Mouse (Mus musculus): Measurements from ENCODE around the gene Srsf1. TPM values are rescaled to one million over a fixed set of nuclear protein-coding genes. Genes with fewer than 3 reads are reported as not detected.

Srsf1 gene
- polyA plus RNA-seq, 1 experiment from 2014 or later, result 113 TPM

GRCm38 (mm10) chr11:88098787-88099598, 51.8 kb downstream of the Srsf1 start:
- Histone ChIP-seq H3K27ac (replicated peaks) (no peak overlapping the region), H3K9me3 (replicated peaks) (no peaks in the 10 kb centered on the region), H3K4me3 (replicated peaks) (peak overlapping the region; percentile 59), H3K36me3 (replicated peaks) (no peaks in the 10 kb centered on the region), H3K4me1 (replicated peaks) (peaks cover 18% of the 10 kb centered on the region), H3K27me3 (peaks cover 89% of the 10 kb centered on the region), H3K9ac (peak overlapping the region; percentile 27; the same call in 1 of the 2 replicates), H3K4me2 (peak overlapping the region; percentile 75)
- no peak for ATAC-seq (ENCODE audit: insufficient read depth)
- WGBS (ENCODE audit: insufficient replicate concordance), result under 1% methylated on average over 94 of the region's 95 CpGs

GRCm38 (mm10) chr11:88099599-88100023, 52.4 kb downstream of the Srsf1 start:
- Histone ChIP-seq H3K27ac (replicated peaks) (no peak overlapping the region), H3K9me3 (replicated peaks) (no peaks in the 10 kb centered on the region), H3K9ac (peak overlapping the region; percentile 27; the same call in 1 of the 2 replicates), H3K36me3 (replicated peaks) (no peaks in the 10 kb centered on the region), H3K4me3 (replicated peaks) (peak overlapping the region; percentile 59), H3K4me1 (replicated peaks) (peaks cover 18% of the 10 kb centered on the region), H3K27me3 (peaks cover 89% of the 10 kb centered on the region), H3K4me2 (peak overlapping the region; percentile 75)
- under 1% methylated on average over 38 of the region's 38 CpGs for WGBS (ENCODE audit: insufficient replicate concordance)
- no peak for ATAC-seq (ENCODE audit: insufficient read depth)

GRCm38 (mm10) chr11:88100170-88100569, 53.0 kb downstream of the Srsf1 start:
- H3K9ac ChIP-seq, result no peak overlapping the region
- H3K27me3 ChIP-seq, result peaks cover 88% of the 10 kb centered on the region
- no peaks in the 10 kb centered on the region for H3K36me3 ChIP-seq (replicated peaks)
- H3K4me3 ChIP-seq (replicated peaks), result no peak overlapping the region
- H3K4me2 ChIP-seq, result no peak overlapping the region
- peaks cover 18% of the 10 kb centered on the region for H3K4me1 ChIP-seq (replicated peaks)
- H3K27ac ChIP-seq (replicated peaks), result no peak overlapping the region
- 31% methylated on average over 4 of the region's 4 CpGs for WGBS (ENCODE audit: insufficient replicate concordance)
- no peak for ATAC-seq (ENCODE audit: insufficient read depth)
- no peaks in the 10 kb centered on the region for H3K9me3 ChIP-seq (replicated peaks)

Other genes starting within 250 kb of the Srsf1 start
- 0.03 TPM in 1 of 2 replicates, not detected in the other for gene Lpo, start 219.1 kb upstream of the Srsf1 start, polyA plus RNA-seq (2015; fragmentation: Nextera tagmentation; extraction: Ambion mirVana)
- gene Mks1, start 194.2 kb upstream of the Srsf1 start, polyA plus RNA-seq (2015; fragmentation: Nextera tagmentation; extraction: Ambion mirVana), result 1.2 and 1.4 TPM in 2 replicates
- 1.2 and 3.6 TPM in 2 replicates for gene Epx, start 171.8 kb upstream of the Srsf1 start, polyA plus RNA-seq (2015; fragmentation: Nextera tagmentation; extraction: Ambion mirVana)
- gene Olfr462, start 155.1 kb upstream of the Srsf1 start, polyA plus RNA-seq (2015; fragmentation: Nextera tagmentation; extraction: Ambion mirVana), result not detected in 2 replicates
- gene Olfr463, start 150.0 kb upstream of the Srsf1 start, polyA plus RNA-seq (2015; fragmentation: Nextera tagmentation; extraction: Ambion mirVana), result not detected in 2 replicates
- gene Olfr464, start 126.4 kb upstream of the Srsf1 start, polyA plus RNA-seq (2015; fragmentation: Nextera tagmentation; extraction: Ambion mirVana), result not detected in 2 replicates
- 6.6 and 6.9 TPM in 2 replicates for gene Dynll2, start 59.8 kb upstream of the Srsf1 start, polyA plus RNA-seq (2015; fragmentation: Nextera tagmentation; extraction: Ambion mirVana)
- 8.3 and 8.6 TPM in 2 replicates for gene Vezf1, start 20.9 kb downstream of the Srsf1 start, polyA plus RNA-seq (2015; fragmentation: Nextera tagmentation; extraction: Ambion mirVana)
- gene Cuedc1, start 50.7 kb downstream of the Srsf1 start, polyA plus RNA-seq (2015; fragmentation: Nextera tagmentation; extraction: Ambion mirVana), result 1.1 and 1.5 TPM in 2 replicates
- gene Mrps23, start 157.0 kb downstream of the Srsf1 start, polyA plus RNA-seq (2015; fragmentation: Nextera tagmentation; extraction: Ambion mirVana), result 25.0 and 26.9 TPM in 2 replicates
- not detected in 2 replicates for gene Ccdc182, start 246.7 kb downstream of the Srsf1 start, polyA plus RNA-seq (2015; fragmentation: Nextera tagmentation; extraction: Ambion mirVana)